Mouse (Mus musculus) mature B cell (primary cell): ENCODE results near the gene Muc13.

Experiments used
- in situ Hi-C: fragments of 300-500 bp; cut with MboI; formaldehyde crosslinking; loops from 2 replicates; pipeline ENCODE4 v1.14.3; 2019

The Muc13 gene

GRCm38 (mm10) chr16:33863208-33863751 lies 69.4 kb downstream of the Muc13 start:
- in situ Hi-C loops, result no loop called here
